Mouse (Mus musculus): ENCODE data around the gene Cnot3.
"Not testable (repeated sequence)": the region's sequence is repeated elsewhere in the genome, so short reads cannot be mapped to it uniquely, and the experiment has no call there.

Gene Cnot3

DNA sequence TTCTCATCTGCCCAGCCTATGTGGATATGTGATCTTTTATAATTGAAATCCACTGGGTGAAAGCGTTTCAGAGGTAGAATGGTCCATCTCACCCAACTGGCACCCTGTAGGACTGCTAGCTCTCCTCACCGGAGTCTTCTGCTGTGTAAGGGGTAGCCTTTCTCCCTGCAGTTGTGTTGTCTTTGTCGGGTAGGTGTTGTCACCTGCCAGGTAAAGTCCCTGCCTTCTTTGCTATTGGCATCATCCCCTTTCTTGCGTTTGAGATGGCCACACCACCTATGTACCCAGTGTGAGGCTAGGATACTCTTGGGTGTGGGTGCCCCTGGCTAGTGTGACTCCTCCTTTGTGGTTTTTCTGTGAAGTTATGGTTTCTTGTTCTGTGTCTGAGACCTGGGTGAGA, 1.6 kb downstream of the Cnot3 start:
- no peak for DNase-seq (ENCODE audit: low read depth, low spot score)

GRCm38 (mm10) chr7:3656966-3657365, 11.9 kb downstream of the Cnot3 start:
- no peak for DNase-seq (ENCODE audit: low read depth, low spot score)

DNA sequence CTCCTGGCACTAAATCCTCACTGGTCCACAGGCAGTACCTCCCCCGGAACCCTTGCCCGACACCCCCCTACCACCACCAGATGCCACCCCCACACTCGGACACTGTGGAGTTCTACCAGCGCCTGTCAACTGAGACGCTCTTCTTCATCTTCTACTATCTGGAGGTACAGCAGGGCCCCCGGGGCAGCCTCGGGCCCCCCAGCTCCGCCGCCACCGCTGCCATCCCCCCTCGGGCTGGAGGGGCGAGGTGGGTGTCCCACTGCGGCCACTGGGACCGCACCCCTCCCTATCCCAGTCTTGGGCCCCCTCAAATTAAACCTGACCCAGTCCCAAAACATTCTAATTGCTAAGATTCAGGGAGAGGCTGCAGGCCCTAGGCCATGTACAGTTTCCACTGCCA, 13.5 kb downstream of the Cnot3 start:
- no peak for DNase-seq (ENCODE audit: low read depth, low spot score)

DNA sequence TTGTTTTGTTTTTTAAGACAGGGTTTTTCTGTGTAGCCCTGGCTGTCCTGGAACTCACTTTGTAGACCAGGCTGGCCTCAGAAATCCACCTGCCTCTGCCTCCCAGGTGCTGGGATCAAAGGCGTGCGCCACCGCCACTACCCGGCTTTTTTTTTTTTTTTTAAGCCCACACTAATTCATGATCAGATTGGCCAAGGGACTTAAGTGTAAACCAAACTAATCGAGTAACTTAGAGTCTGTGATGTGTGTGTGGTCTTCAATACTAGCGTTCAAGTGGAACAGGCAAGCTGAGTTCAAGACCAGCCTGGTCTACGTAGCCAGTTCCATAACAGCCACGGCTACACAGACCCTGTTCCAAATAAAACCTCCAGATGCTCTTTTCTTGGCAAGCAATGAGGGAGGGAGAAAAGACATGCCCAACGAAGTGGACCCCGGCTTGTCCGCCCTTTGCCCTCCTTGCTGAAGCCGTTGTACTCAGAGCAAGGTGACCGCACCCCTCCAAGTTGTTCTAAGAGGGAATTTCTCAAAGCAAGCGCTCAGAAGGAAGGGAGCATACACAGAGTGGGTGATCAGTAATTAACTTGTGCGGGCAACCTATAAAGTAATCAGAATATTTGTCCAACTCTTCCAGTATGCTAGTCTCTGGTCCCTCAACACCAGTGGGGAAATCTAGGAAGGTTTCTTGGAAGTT, 19.6 kb downstream of the Cnot3 start:
- no peak for DNase-seq (ENCODE audit: low read depth, low spot score)

DNA sequence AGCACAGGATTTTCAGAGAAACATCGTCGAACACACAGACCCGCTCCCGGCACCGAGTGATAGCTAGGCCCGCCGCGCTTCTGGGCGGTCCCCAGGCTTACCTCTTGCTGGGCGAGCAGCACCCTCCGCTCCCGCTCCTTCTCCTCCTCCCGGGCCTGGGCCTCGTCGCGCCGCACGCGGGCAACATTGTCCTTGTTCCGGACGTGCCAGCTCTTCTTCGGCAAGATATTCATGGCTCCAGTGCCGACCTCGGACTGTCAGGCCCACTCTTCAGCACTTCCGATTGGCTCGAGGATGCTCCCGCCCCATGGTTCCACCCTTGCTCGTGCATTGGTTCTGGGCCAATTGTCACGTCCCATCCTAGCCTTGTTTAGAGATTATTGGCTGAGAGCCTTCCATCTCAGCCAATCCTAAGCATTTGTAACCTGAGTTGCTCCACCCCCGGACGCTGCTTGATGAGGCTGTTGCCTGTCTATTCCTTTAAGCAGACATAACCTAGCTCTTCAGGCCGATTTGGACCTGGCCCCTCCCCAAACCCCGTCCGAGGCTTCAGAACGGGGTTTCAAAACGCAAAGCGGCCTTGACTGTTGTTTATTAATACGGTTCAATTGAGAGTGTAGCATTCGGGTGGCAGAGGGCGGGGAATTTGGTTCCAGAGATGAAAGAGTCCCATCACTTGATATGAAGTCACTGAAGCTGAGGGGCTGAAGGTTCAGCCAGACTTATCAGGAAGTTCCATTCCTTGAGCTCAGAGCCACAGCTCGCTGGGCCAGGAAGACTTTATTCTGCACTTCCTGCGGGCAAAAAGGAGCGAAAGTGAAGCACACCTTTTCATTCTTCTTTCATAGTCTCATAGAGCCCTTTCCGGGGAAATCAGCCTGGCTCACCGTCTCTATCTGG, 20.4 kb downstream of the Cnot3 start, which contains the start of gene Leng1:
Gene Leng1 (minus strand): TSS at position 626 of the 900 bp plus-strand sequence.
- peak; percentile 87 for DNase-seq (ENCODE audit: low read depth, low spot score)

DNA sequence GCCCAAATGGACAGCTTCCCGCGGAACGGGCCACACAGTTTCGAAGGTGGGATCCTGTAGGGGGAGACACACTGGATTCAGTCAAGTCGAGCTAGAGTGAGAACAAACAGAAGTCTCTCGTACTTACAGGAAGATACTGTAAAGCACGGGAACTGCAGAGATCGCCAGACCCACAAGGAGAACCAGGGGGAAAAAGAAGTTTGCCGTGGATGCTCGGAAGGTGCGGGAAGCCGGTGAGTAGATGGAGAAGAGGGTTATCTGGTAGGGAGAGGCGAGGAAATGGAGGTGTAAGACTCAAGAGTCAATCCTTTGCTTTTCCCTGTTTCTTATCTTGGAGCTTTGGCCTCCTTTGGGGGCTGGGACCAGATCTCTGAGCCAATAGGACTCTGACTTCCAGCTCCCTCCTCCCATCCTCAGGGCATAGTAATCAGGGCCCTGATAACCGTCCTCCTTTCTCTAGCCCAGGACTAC, 21.9 kb downstream of the Cnot3 start:
- no peak for DNase-seq (ENCODE audit: low read depth, low spot score)

GRCm38 (mm10) chr7:3674507-3675227, 29.6 kb downstream of the Cnot3 start:
- no peak for DNase-seq (ENCODE audit: low read depth, low spot score)

- no peak for DNase-seq (ENCODE audit: low read depth, low spot score)
Observed at GRCm38 (mm10) chr7:3675228-3675548, 30.1 kb downstream of the Cnot3 start.

DNA sequence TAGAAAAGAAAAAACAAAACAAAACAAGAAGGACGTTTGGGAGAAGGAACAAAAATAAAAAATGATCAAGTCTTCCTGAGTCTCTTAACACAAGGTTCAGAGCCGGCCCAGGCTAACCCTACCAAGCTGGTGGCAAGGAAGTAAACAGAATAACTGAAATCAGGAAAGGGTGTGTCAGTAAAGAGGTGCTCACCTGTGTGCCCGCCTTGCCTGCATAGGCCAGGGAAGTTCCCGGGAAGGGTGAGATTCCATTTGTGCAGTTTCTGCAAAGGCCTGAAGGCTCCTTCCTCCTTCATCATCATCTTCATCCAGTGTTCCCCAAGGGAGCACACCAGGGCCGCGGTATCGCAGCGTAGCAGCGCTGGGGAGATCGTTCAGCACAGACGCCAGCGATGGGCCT, 31.3 kb downstream of the Cnot3 start:
- DNase-seq (ENCODE audit: low read depth, low spot score): no peak

DNA sequence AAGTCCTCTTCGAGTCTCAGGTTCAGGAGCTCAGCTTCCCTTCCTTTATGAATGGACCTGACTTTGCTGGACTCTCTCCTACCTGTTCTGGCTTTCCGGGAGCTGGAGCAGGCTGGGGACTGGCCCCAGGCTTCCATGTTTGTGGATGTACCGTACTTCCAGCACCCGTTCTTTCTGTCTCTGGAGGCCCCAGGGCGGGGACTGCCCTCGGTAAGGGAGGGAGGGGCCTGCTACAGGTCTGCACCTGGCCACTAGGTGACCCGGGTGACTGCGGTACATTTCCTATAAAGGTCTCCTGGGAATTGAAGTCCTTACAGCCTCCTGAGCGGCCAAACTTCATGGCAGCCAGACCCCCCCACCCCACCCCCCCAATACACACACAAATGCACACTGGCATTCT, 32.3 kb downstream of the Cnot3 start, which contains the start of gene Tmc4:
Gene Tmc4 (minus strand): TSS at position 212 of the 400 bp plus-strand sequence.
- DNase-seq (ENCODE audit: low read depth, low spot score): no peak

GRCm38 (mm10) chr7:3683908-3684550, 39.0 kb downstream of the Cnot3 start:
- no peak for DNase-seq (ENCODE audit: low read depth, low spot score)

DNA sequence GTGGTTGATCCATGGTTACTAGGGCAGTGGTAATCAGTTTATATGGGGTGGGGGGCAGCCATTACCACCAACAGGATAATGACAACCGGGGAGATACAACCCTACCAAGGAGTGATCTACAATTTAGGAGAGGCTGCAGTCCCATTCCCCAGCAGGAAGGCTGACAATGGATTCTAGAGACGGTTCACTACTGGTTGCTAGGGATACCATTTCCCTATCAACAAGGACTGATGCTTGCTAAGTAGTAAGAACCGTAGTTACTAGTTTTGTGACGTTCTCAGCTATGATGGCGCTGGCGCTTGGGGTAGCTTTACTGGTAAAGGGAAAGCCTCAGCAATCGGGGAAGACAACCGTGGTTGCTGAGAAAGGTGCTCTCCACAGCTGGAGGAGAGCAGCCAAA, 39.6 kb downstream of the Cnot3 start:
- DNase-seq (ENCODE audit: low read depth, low spot score): no peak

GRCm38 (mm10) chr7:3685400-3686187, 40.5 kb downstream of the Cnot3 start:
- no peak for DNase-seq (ENCODE audit: low read depth, low spot score)

- DNase-seq (ENCODE audit: low read depth, low spot score): no peak
Observed at GRCm38 (mm10) chr7:3691919-3692318, 46.9 kb downstream of the Cnot3 start.

- no peak for DNase-seq (ENCODE audit: low read depth, low spot score)
Observed at GRCm38 (mm10) chr7:3692382-3692986, 47.4 kb downstream of the Cnot3 start, which contains the start of gene Tsen34. Gene Tsen34, plus strand, starts transcription at chr7:3692863.

DNA sequence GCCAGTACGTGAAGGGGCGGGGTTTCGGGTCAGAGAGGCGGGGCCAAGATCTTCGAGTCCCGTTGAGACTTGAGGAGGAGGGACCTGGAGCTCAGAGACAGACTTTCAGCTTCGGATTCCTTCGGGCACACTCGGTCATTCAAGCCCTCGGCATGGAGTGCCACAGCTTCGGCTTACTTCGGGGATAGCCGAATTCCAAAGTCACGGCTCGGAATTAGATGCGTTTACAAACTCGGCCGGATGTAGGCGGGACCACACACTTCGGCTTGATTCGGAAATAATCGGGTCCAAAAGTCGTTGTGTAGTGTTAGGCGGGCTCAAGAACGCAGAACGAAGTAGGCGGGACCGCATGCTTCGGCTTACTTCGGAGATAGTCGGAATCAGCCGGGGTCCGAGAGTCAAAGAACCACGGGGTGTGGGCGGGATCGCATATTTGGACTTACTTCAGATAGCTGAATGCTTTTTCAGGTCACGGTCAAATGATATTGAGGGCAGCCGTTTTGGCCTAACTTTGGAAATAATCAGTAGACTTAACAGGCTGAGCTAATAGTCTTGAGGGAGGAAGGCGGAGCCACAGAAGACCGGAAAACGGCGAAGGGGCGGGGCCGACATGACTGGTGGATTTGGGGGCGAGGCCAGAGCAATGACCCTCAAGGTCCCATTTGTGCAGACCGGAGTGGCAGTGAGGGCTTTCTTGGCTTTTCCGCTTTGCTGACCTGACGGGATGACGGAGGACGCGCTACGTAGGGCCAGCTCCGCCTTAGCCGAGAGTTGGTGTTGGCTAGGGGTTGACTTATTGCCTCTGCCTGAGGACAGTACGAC, 48.1 kb downstream of the Cnot3 start, which contains the start of gene Mboat7:
Gene Mboat7 (minus strand): TSS at position 537 of the 822 bp plus-strand sequence.
- DNase-seq (ENCODE audit: low read depth, low spot score): peak; percentile 84

GRCm38 (mm10) chr7:3693809-3694075, 48.7 kb downstream of the Cnot3 start:
- DNase-seq (ENCODE audit: low read depth, low spot score): no peak

- peak; percentile 16 for DNase-seq (ENCODE audit: low read depth, low spot score)
Observed at GRCm38 (mm10) chr7:3694076-3694948, 49.2 kb downstream of the Cnot3 start.

- not testable (repeated sequence) for DNase-seq (ENCODE audit: low read depth, low spot score)
Observed at GRCm38 (mm10) chr7:3694949-3695305, 49.9 kb downstream of the Cnot3 start.

Measured in retina, adult 2 months (tissue).